Mouse (Mus musculus) embryonic stem cell, embryonic (primary cell): ENCODE measurements around the gene Phactr2.
"Not testable (repeated sequence)": the region's sequence is repeated elsewhere in the genome, so short reads cannot be mapped to it uniquely, and the experiment has no call there.

Experiments used
- CTCF ChIA-PET, 4 experiments: fragments of 300-600 bp in 2 of 4; fragments of 350-600 bp in 2 of 4; sonication (Branson Sonifier 250); formaldehyde crosslinking; loops; one replicate each; lab custom pipeline; 2022; ENCODE audit warnings: inconsistent platforms in 2 of 4; lab: Charles Lee
- POLR2A ChIA-PET, 4 experiments: fragments of 300-600 bp in 2 of 4; fragments of 350-600 bp in 2 of 4; sonication (Branson Sonifier 250); formaldehyde crosslinking; loops; one replicate each; lab custom pipeline; 2022; ENCODE audit warnings: antibody characterized with exemption in 4 of 4, inconsistent platforms in 1 of 4; lab: Charles Lee

Phactr2 gene

DNA sequence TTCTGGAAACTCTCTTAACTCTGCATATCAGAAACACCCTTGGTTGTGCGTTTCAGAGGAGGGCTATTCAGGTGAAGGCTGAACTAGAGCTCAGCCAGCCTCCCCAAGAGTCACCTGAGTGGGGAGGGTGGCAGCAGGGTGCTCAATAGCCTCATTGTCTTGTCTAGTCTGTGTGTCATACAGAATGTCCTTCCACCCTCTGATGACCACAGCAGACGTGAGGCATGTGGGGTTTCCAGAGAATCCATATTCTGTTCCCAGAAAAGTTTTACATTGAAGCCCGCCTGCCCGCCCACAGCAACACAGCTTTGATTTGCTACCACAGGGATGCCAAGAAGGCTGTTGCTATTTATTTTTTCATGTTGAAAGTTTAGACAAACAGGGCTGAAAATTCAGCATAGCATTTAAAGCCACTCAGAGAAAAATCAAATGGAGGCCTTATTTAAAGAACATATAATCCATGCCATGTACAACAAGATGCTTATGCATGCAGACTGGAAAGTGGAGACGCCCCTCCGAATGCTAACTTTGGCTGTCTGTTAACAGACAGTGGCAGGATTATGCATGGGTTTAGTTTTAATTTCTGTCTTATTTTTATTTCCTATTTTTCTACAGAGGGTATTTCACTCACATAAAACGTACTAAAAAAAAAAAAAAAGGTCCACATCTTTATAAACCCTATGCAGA, 248.7 kb downstream of the Phactr2 start:
- ChIA-PET CTCF (no interaction called here), POLR2A (interaction anchor here in 2 of 4 experiments (0.6 to 0.8 kb wide), 2 partner anchors 45 to 503 kb away, joined by 3 to 6 read pairs; no protein-coding TSS in a partner anchor)

DNA sequence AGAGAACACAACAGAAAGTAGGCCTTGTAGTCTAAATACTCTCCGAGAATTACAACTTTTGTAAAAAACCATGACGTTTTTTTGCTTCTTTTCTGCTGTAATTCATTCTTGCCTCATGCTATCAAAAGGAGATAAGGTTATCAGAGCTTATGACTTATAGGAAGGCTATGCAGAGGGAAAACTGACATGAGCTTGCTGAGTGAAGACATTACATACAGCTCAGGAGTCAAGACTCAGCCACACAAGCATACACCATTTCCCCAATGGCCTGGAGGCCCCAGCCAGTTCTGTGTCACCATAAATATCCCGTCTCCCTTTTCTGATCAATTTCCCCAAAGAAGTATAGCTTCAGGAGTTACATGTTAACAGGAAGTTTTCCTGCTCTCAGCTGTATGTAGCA, 252.1 kb downstream of the Phactr2 start:
- POLR2A ChIA-PET = no interaction called here
- CTCF ChIA-PET = no interaction called here

DNA sequence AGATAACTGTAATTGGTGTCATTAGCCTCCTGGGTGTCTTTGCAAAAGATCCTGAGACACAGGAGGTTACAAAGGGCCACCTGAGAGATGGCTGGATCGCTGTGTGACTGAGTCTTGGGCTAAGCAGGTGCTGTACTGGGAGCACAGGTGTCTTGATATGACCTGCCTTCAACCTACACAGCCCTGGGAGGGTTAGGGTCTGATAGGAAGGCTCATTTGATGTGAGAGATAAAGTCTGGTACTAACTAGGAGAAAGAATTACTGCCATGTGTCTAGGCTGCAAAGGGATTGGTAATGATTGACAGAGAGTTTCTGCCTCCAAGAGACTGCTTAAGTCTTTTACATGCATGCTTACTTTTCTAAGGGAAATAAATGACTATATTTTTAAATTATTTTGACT, 254.2 kb downstream of the Phactr2 start:
- ChIA-PET CTCF (no interaction called here), POLR2A (no interaction called here)

DNA sequence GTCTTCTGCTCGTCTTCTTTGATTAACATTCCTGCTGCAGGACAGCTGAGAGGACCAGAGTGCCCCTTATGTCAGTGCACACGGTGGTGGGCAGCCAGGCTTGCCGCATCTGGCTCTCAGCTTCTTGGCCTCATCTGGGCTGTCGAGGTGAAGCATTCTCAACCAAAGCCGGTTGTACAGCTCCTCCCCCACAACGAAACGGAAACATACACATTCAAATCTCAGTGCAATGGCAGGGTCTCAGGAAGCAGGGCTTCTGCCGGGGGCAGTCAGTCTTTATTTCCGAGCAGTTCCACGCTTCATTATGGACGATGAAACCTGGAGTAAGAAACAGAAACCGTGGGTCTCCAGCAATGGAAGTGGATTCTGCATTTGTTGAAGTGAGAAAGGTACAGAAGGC, 260.3 kb downstream of the Phactr2 start:
- CTCF ChIA-PET = no interaction called here
- POLR2A ChIA-PET = no interaction called here

DNA sequence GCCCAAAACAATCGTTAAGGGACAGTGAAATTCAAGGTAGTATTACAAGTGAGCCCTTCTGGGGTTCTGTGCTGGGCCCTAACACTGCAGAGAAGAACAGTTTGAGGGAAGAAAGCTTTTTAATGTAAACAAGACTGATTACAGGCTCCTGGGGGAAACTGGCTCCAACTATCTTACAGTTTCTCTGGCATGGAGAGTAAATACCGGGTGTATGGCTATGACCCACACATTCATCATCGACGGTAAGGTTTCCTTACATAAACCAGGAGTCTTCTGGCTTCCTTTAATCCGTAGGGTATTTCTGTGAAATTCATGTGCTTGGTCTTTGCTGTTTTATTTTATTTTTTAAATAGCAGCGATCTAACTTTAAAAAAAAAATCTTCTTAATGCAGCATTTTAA, 261.4 kb downstream of the Phactr2 start:
- CTCF ChIA-PET = no interaction called here
- POLR2A ChIA-PET = interaction anchor here in 1 of 4 experiments (0.6 to 1.2 kb wide), 3 partner anchors 12 to 41 kb away, joined by 3 read pairs; no protein-coding TSS in a partner anchor

DNA sequence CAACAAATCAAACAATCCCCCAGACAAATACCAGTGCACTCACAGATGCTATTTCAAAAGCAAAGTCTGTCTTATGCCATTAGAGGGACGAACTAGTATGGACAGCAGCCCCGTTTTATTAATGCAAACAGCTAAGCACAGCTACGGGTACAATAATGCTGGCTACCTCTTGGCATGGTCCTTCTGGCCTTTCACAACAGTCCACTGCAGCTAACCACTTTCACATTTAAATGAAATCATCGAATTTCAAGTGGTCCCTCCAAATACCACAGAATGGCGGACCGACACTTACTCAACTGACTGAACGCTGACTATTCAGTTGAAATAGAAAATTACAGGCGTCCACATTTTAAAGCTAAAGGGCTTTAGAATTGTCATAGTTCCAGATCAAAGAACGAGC, 261.9 kb downstream of the Phactr2 start:
- POLR2A ChIA-PET = interaction anchor here in 1 of 4 experiments (1.0 to 1.2 kb wide), 2 partner anchors 11 to 18 kb away, joined by 3 read pairs; no protein-coding TSS in a partner anchor

DNA sequence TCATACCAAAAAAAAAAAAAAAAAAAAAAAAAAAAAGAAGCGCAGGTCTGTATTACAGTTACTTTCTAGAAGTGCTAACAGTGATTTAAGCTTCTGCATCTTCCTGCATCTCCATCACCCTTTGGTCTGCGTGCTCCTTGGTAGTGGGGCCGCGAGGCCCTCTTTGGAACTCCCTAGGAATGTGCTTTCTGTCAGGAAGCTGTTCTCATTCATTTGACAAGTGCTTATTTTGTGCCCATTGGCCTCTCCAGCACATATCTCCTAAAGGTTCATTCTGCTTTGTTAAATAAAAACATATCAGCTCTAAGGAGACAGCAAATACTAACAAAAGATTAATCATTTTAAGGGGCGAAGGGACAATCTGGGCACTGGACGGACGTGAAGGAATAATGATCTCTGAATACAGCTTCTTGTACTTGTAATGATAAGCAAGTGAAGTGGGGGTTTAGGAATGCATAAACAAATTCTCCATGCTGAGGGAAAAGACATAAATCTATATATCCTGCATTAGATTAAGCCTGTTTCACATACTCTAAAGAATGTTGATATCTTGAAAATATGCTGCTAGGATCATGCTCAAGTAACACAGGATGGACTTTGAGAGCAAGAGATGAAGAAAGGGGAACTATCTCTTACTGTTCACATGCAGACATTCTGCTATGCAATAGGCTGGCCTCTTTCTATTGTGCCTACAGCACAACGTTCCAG, 264.1 kb downstream of the Phactr2 start:
- ChIA-PET CTCF (no interaction called here), POLR2A (interaction anchor here in 2 of 4 experiments (0.6 to 1.9 kb wide), 8 partner anchors 8 to 371 kb away, joined by 3 to 6 read pairs (median 4); no protein-coding TSS in a partner anchor)

More for the DNA sequence above, 261.9 kb downstream of the Phactr2 start:
- CTCF ChIA-PET = no interaction called here

DNA sequence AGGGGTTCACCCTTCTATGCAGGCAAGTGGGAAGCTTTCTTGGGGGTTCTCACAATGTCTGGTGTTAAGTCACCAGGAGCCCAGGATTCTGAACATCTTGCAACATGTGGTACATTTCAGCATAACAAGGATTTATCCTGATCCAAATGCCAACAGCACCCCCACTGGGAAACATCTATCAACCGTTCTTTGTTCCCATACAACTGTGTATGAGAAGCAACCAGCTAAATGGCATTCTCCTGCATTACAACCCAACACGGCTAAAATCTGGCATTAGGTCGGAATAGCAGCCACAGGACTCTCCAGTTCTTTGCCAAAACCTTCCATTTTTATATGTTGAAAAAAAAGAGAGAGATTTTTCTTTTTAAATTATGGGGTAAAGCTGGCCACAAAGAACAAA, 264.7 kb downstream of the Phactr2 start:
- CTCF ChIA-PET = no interaction called here
- POLR2A ChIA-PET = interaction anchor here in 2 of 4 experiments (0.6 to 1.9 kb wide), 5 partner anchors 9 to 120 kb away, joined by 3 to 6 read pairs (median 3); no protein-coding TSS in a partner anchor

DNA sequence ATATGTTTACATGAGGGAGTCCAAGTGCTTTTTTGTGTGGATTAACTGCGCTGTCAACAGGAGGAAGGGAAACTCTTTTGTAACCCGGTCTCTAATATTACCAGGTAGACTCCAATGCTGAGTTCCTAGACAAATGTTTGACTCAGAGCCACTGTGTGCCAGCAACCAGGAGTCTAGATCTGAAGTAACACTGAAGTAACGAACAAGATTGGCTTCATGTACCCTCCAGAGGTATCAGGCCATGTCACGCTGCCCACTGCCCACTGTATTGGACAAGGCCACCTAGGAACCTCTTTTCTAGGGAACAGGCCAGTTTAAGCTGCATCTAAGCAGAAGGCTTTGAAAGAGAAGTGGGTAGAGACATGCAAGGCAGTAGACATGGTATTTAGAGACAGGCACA, 265.2 kb downstream of the Phactr2 start:
- POLR2A ChIA-PET = interaction anchor here in 2 of 4 experiments (0.6 to 1.9 kb wide), 3 partner anchors 10 to 120 kb away, joined by 3 to 5 read pairs (median 3); no protein-coding TSS in a partner anchor
- CTCF ChIA-PET = no interaction called here

DNA sequence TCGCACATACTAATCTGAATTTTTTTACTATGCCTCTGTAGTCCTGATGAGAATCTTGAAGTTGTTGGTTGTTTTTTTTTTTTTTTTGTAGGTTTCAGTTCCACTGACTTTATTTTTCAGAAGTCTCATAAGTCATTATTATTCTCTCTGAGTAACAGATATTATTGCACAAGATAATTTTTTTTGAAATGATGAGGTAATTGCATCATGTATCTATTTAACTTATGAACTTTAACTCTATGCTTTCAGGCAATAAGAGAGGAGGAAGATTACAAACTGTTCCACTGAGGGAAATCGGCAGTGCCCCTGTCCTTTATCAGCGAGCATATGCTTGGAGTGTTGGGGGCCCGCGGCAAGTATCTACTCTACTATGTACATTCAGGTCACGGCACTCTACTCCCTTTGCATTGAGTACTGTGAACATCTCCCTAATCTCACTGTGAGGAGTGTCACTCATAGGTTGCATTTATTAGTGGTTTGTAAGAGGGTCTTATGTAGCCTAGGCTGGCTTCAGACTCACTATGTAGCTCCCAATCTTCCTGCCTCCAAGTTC, 272.4 kb downstream of the Phactr2 start:
- POLR2A ChIA-PET = interaction anchor here in 2 of 4 experiments (0.6 to 4.4 kb wide), 4 partner anchors 10 to 486 kb away, joined by 3 to 15 read pairs (median 3); partner anchors contain the start of gene Ltv1 (in 1 of the 2)
- CTCF ChIA-PET = no interaction called here

DNA sequence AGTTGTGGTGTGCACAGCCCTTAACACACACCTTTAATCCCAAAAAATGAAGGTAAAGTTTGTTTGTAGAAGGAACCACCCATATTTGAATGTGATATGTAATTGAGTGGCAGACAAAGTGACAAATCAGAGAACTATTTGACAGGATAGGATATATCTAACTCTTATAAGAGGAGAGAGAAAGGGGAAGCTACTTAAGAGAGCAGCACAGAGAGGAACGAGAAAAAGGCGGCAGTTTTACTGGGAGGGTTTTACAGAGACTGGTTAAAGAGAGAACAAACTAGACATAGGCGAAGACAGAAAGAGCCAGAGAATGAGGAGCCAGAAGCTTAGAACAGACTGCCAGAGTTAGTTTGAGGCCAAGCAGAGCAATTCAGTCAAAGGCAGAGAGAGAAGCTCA, 273.4 kb downstream of the Phactr2 start:
- ChIA-PET POLR2A (interaction anchor here in 2 of 4 experiments (0.6 to 4.4 kb wide), 4 partner anchors 9 to 485 kb away, joined by 3 to 15 read pairs (median 4); partner anchors contain the start of gene Ltv1 (in 1 of the 2)), CTCF (no interaction called here)

DNA sequence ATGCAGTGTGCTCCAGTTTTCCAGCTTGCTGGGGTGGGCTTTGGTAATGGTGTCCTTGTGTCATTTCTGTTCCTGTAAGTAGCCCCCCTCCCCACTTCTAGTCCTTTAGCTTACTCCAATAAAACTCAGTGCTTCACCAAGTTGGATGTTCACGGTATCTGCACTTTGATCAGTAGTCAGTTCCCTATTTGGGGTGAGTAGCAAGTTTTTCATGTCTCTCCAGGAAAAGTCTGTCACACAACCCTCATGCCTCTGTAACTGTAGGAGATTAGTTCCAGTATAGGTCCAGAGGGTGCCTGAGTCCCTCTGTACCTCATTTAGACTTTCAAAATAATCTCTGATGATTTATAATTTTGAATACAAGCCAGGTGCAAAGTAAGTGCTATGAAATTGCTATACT, 275.0 kb downstream of the Phactr2 start:
- POLR2A ChIA-PET = interaction anchor here in 1 of 4 experiments (1.4 kb wide), 1 partner anchor 10 kb away, joined by 5 read pairs; no protein-coding TSS in a partner anchor
- CTCF ChIA-PET = no interaction called here

DNA sequence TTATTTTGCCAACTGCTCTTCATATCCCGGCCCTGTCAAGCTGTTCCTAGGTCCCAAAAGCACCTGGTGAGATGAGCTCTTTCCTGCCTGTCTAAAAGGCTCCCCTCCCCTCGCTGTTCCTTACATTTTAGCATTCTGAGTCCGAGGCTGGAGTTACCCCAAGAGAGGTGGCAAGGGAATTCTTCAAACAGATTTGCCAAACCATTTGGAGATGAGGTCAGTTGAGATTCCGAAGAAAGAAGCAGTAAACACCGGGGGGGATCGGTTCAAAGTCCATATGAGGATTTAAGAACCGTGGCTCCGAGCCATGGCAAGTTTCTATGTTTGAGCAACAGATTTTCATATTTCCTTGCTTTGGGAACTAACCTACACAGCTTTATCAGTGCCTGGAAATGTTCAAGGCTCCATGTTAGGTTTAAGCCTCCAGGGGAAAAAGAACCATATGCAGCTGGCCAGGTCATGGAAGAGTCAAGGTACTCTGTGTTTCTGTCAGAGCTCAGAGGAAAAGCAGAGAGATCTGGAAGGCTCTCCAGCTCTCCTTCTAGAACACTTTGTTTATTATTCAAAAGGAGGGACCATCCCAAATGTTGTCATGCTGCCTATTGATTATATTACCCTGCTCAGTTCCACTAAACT, 277.2 kb downstream of the Phactr2 start:
- POLR2A ChIA-PET = no interaction called here
- CTCF ChIA-PET = interaction anchor here in 1 of 4 experiments (0.6 kb wide), 1 partner anchor 360 kb away, joined by 9 read pairs; no protein-coding TSS in a partner anchor

DNA sequence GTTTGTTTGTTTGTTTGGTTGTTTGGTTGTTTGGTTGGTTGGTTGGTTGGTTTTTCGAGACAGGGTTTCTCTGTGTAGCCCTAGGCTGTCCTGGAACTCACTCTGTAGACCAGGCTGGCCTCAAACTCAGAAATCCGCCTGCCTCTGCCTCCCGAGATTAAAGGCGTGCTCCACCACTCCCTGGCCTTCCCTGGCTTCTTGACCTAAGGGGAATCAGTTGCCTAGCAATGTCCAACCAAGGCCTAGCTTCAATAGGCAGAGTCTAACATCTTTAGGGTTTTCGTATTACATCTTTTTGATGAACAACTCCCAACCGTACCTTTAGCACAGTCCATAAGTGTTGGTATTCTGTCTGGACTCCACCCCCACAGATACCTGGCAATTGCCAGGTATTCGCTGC, 280.7 kb downstream of the Phactr2 start:
- CTCF ChIA-PET = not testable (repeated sequence)

DNA sequence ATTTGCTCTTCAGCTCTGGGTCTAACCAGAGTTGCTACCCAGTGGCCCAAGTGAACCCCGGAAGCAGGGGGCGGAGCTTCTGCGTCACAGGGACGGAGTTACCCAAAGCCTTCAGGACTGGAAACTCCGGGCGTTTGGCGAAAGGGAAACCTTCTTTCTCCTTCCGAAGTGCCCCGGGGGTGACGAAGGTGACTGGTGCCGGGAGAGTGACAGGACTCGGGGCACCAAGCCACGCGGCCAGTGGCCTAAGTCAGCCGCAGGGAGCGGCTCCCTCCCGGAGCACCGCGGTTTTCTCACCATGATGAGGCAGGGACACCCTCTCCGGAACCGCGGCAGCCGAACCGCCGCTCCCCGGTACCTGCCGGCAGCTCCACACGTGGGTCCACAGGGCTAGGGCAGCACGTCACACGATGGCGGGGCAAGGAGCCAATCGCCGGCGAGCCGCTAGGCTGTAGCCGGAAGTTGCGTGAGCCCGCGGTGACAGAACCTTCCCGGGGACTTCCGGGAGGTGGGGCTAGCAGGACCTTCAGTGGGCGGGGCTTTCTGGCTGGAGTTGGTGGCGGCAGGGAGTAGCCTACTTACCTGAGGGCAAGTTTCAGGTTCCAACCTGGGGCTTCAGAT, 281.4 kb downstream of the Phactr2 start, which contains the start of gene Ltv1:
Ltv1 (minus strand) TSS at position 438 of the 621 bp plus-strand sequence.
- CTCF ChIA-PET = no interaction called here
- POLR2A ChIA-PET = interaction anchor here in 3 of 4 experiments (0.5 to 4.5 kb wide), 17 partner anchors 9 to 361 kb away, joined by 3 to 41 read pairs (median 4); partner anchors contain the start of genes Pex3 (in 1 of the 3) and Zc2hc1b (in 1 of the 3)

More for the DNA sequence above, 280.7 kb downstream of the Phactr2 start:
- POLR2A ChIA-PET = interaction anchor here in 3 of 4 experiments (0.5 to 4.5 kb wide), 8 partner anchors 8 to 196 kb away, joined by 3 to 41 read pairs (median 6); partner anchors contain the start of gene Zc2hc1b (in 1 of the 3)

DNA sequence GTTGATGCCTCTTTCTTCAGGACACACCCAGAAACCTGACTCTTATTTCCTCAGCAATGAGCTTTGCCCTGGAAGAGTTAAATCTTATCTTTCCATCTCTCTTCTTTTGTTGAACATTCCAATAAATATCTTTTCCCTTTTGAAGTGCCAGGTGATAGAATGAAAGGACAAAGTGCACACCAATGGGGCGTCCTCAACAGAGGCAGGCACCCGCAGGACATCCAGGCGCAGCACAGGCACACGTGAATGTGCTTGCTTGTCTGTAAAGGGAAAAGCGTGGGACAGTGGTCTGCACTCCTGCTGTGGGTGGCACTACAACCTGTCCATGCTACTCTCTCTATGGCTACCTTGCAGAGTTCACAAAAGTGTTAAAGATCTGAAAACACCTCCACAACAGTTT, 284.3 kb downstream of the Phactr2 start:
- POLR2A ChIA-PET = interaction anchor here in 3 of 4 experiments (0.6 to 4.5 kb wide), 3 partner anchors 9 to 11 kb away, joined by 3 to 41 read pairs (median 3); partner anchors contain the start of gene Zc2hc1b (in 1 of the 3)
- CTCF ChIA-PET = no interaction called here

DNA sequence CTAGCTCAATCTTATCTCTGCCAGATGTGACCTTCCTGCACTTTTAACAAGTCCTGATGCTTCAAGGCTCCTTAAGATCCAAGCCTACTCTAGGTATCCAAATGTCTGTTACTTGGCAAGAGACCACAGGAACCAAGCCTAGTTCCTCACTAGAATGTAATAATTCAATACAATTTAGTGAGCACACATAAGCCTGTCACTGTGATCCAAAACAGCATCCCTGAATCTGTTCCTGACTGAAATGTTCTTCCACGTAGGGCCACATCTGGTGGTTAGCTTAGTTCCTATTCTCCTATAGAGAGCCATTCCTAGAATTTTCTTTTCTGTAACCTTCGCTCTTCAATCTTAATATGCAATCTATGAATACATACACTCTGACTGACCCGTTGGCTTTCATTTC, 287.5 kb downstream of the Phactr2 start:
- CTCF ChIA-PET = interaction anchor here in 1 of 4 experiments (1.1 kb wide), 1 partner anchor 100 kb away, joined by 4 read pairs; no protein-coding TSS in a partner anchor

More for the DNA sequence above, 287.5 kb downstream of the Phactr2 start:
- POLR2A ChIA-PET = interaction anchor here in 1 of 4 experiments (1.0 to 1.4 kb wide), 3 partner anchors 10 to 96 kb away, joined by 3 read pairs; no protein-coding TSS in a partner anchor
